8 mouse cellular contexts compared by ENCODE assay signal in genomic region chr16:39191861-39192260, GRCm38 (mm10).
"Had no signal": no experiment of that assay in that cellular context is flagged by ENCODE, and none has a peak within 500 bp of the region (broad histone marks: within the 10 kb centered on the region; RNA-seq: fewer than 3 reads in every experiment).

No protein-coding gene starts in this region.

- DNase-seq: liver, postnatal 0 days; lung, adult 2 months; lung, postnatal 14 days; lung, postnatal 36 days; right cerebral cortex, postnatal 25 days; thymus, adult 2 months; thymus, postnatal 25 days; thymus, postnatal 4 days had no signal
